In genomic region chr2:139325501-139325900, GRCm38 (mm10) we compare ENCODE assay signal across 23 mouse cellular contexts.
DNase-seq lines count a peak whose midpoint lies in the region; ATAC-seq lines count a peak whose summit lies in the region.
"Had no signal": no experiment of that assay in that cellular context is flagged by ENCODE, and none has a peak within 500 bp of the region (broad histone marks: within the 10 kb centered on the region; RNA-seq: fewer than 3 reads in every experiment).

No protein-coding gene starts in this region.

- no peaks in the 10 kb centered on the region for H3K27me3 ChIP-seq in midbrain, embryonic 11.5 days (ENCODE audit: control insufficient read depth, insufficient read depth, low read length)
- no peaks in the 10 kb centered on the region for H3K27me3 ChIP-seq in midbrain, embryonic 10.5 days (ENCODE audit: low read depth, poor library complexity, severe bottlenecking)
- H3K27me3 ChIP-seq in midbrain, embryonic 16.5 days (ENCODE audit: control insufficient read depth, insufficient read depth, low read depth, low read length), result no peaks in the 10 kb centered on the region
- H3K27me3 ChIP-seq in midbrain, embryonic 14.5 days (ENCODE audit: control insufficient read depth, insufficient read depth, low read length), result no peaks in the 10 kb centered on the region
- H3K27me3 ChIP-seq: CH12.LX, Patski had no signal

- no peak overlapping the region for H3K27ac ChIP-seq in midbrain, embryonic 11.5 days (ENCODE audit: low read depth, low read length)
- no peak overlapping the region for H3K27ac ChIP-seq in midbrain, embryonic 10.5 days (replicated peaks)
- no peak overlapping the region for H3K27ac ChIP-seq in midbrain, embryonic 16.5 days (ENCODE audit: low read length)
- no peak overlapping the region for H3K27ac ChIP-seq in midbrain, embryonic 14.5 days (replicated peaks; ENCODE audit: low read depth, low read length)

- H3K36me3 ChIP-seq in midbrain, embryonic 11.5 days (ENCODE audit: control insufficient read depth, insufficient read depth, low read length), result no peaks in the 10 kb centered on the region
- H3K36me3 ChIP-seq in midbrain, embryonic 10.5 days, result no peaks in the 10 kb centered on the region
- H3K36me3 ChIP-seq in midbrain, embryonic 16.5 days (ENCODE audit: control insufficient read depth, insufficient read depth, low read length), result no peaks in the 10 kb centered on the region
- no peaks in the 10 kb centered on the region for H3K36me3 ChIP-seq in midbrain, embryonic 14.5 days (ENCODE audit: control insufficient read depth, insufficient read depth, low read length)
- H3K36me3 ChIP-seq: G1E had no signal

- no peak overlapping the region for H3K4me3 ChIP-seq in midbrain, embryonic 11.5 days (ENCODE audit: low read depth, low read length)
- no peak overlapping the region for H3K4me3 ChIP-seq in midbrain, embryonic 10.5 days
- no peak overlapping the region for H3K4me3 ChIP-seq in midbrain, embryonic 16.5 days (ENCODE audit: low read depth, low read length)
- no peak overlapping the region for H3K4me3 ChIP-seq in midbrain, embryonic 14.5 days (replicated peaks; ENCODE audit: low read depth, low read length)

- peak; percentile 74 for ATAC-seq in frontal cortex, adult (ENCODE audit: low TSS enrichment)
- ATAC-seq in midbrain, embryonic 11.5 days (ENCODE audit: low FRiP score), result no peak
- ATAC-seq in midbrain, embryonic 16.5 days, result 0 out of 2 replicates have a peak, but pooled peaks have one; percentile 17
- ATAC-seq in midbrain, embryonic 14.5 days (ENCODE audit: low FRiP score, low TSS enrichment), result no peak
- ATAC-seq: activated CD4-positive, CD25-positive, alpha-beta regulatory T cell, adult 4 months; CD4-positive, CD25-positive, alpha-beta regulatory T cell, adult 4 months; Patski had no signal

- no peak for DNase-seq in frontal cortex, postnatal 10 days (ENCODE audit: low spot score in 2 of 2)
- peak; percentile 53 for DNase-seq in midbrain, embryonic 11.5 days (ENCODE audit: low spot score, missing footprints)
- DNase-seq in midbrain, embryonic 10.5 days (ENCODE audit: low spot score), result no peak
- no peak for DNase-seq in midbrain, embryonic 14.5 days
- peak; percentile 41 for DNase-seq in brain, adult 2 months (ENCODE audit: low read depth, low spot score)
- DNase-seq in lung, postnatal 4 days, result no peak
- DNase-seq: adrenal gland, adult 2 months; adrenal gland, adult 8-10 months; adrenal gland, postnatal 10 days; adrenal gland, postnatal 14 days; adrenal gland, postnatal 25 days; adrenal gland, postnatal 36 days; B cell, adult 2 months; cerebellum, adult 11 months; cerebellum, adult 11-12 months; cerebellum, adult 18-20 months had no signal

- no peaks in the 10 kb centered on the region for H3K4me1 ChIP-seq in midbrain, embryonic 11.5 days (ENCODE audit: control insufficient read depth, insufficient read depth, low read length)
- H3K4me1 ChIP-seq in midbrain, embryonic 10.5 days, result no peaks in the 10 kb centered on the region
- H3K4me1 ChIP-seq in midbrain, embryonic 16.5 days (ENCODE audit: control insufficient read depth, insufficient read depth, low read length), result no peaks in the 10 kb centered on the region
- H3K4me1 ChIP-seq in midbrain, embryonic 14.5 days (ENCODE audit: control insufficient read depth, insufficient read depth, low read length), result no peaks in the 10 kb centered on the region

- H3K9me3 ChIP-seq in midbrain, embryonic 11.5 days (ENCODE audit: control insufficient read depth, low read length), result no peaks in the 10 kb centered on the region
- H3K9me3 ChIP-seq in midbrain, embryonic 10.5 days (replicated peaks), result no peaks in the 10 kb centered on the region
- H3K9me3 ChIP-seq in midbrain, embryonic 16.5 days (replicated peaks; ENCODE audit: control insufficient read depth, low read length, poor library complexity, severe bottlenecking), result no peaks in the 10 kb centered on the region
- no peaks in the 10 kb centered on the region for H3K9me3 ChIP-seq in midbrain, embryonic 14.5 days (ENCODE audit: control insufficient read depth, low read length)

- no peak overlapping the region for H3K9ac ChIP-seq in midbrain, embryonic 11.5 days (ENCODE audit: low read length)
- no peak overlapping the region for H3K9ac ChIP-seq in midbrain, embryonic 16.5 days (ENCODE audit: low read depth, low read length)
- no peak overlapping the region for H3K9ac ChIP-seq in midbrain, embryonic 14.5 days (replicated peaks; ENCODE audit: low read length)

- WGBS in midbrain, embryonic 11.5 days, result 76% methylated on average over 3 of the region's 3 CpGs
- 80% methylated on average over 3 of the region's 3 CpGs for WGBS in midbrain, embryonic 10.5 days
- 67% methylated on average over 3 of the region's 3 CpGs for WGBS in midbrain, embryonic 16.5 days
- WGBS in midbrain, embryonic 14.5 days, result 71% methylated on average over 3 of the region's 3 CpGs

- no peak overlapping the region for H3K4me2 ChIP-seq in midbrain, embryonic 11.5 days
- H3K4me2 ChIP-seq in midbrain, embryonic 16.5 days (ENCODE audit: low read length), result no peak overlapping the region
- H3K4me2 ChIP-seq in midbrain, embryonic 14.5 days (ENCODE audit: low read length), result no peak overlapping the region

Comparison
In these comparisons a context has a peak if more than half of its experiments do, and no peak if none do; other contexts are left out.
1. ATAC-seq: peak in frontal cortex, adult (single experiment) and midbrain, embryonic 16.5 days (single experiment); none in midbrain, embryonic 11.5 days (single experiment) and midbrain, embryonic 14.5 days (single experiment).
2. DNase-seq: peak in midbrain, embryonic 11.5 days (single experiment) and brain, adult 2 months (single experiment); none in frontal cortex, postnatal 10 days (0 of 2), midbrain, embryonic 10.5 days (single experiment), midbrain, embryonic 14.5 days (single experiment) and lung, postnatal 4 days (0 of 2).